Mouse (Mus musculus) ES-E14 (cell line): ENCODE results near the gene Dpep3.

ENCODE experiments used
- CHD2 ChIP-seq: IDR thresholded peaks from 2 replicates; pipeline ENCODE4 v1.6.1; 2014; ENCODE audit warnings: mild to moderate bottlenecking, low read depth, low read length, inconsistent platforms
- MAFK ChIP-seq: IDR thresholded peaks from 2 replicates; pipeline ENCODE4 v1.6.1; 2014; ENCODE audit warnings: mild to moderate bottlenecking, low read depth, low read length, inconsistent platforms; ENCODE audit not compliant: insufficient read depth
- ZC3H11A ChIP-seq: IDR thresholded peaks from 2 replicates; pipeline ENCODE4 v1.6.1; 2012; ENCODE audit warnings: low read depth, mild to moderate bottlenecking, inconsistent platforms, low read length, borderline replicate concordance
- ZNF384 ChIP-seq: IDR thresholded peaks from 2 replicates; pipeline ENCODE4 v1.6.1; 2012; ENCODE audit warnings: low read depth, low read length, inconsistent platforms

DNA sequence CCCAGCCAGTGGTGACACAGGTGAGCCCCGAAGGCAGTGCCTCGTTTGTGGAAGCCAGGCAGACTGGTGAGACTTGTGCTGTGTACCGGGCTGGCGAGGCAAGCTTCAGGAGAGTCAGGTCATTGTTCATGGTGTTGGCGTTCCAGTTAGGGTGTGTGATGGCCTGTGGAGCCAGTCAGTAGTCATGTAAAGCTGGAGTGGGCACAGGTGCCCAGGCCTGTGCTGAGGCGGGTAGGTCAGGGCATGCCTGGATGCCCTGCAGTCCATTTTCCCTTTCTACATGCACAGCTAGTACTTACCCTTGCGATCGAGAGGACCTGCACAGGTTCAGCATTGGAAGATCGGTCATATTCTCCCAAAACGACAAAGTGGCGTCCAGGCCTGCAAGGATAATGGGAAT, 46.7 kb downstream of the Dpep3 start:
- TF ChIP-seq ZC3H11A = no peak
- no peak for TF ChIP-seq ZNF384
- no peak for TF ChIP-seq MAFK
- TF ChIP-seq CHD2 = no peak
